Mouse (Mus musculus) hindbrain, embryonic 11.5 days (tissue): ENCODE data around the gene Eno2. TPM values are rescaled to one million over a fixed set of nuclear protein-coding genes. Genes with fewer than 3 reads are reported as not detected.
A peak's percentile ranks its signal among the peaks of the same experiment; 100 is the strongest.

Experiments
- ATAC-seq: fragments of 200-750 bp; cut with Nextera tagmentation; 2 replicates; pipeline ENCODE4 v1.8.0; 2017; ENCODE audit warnings: mild to moderate bottlenecking, moderate TSS enrichment, moderate library complexity; ENCODE audit not compliant: low FRiP score
- DNase-seq: peaks from one replicate; pipeline ENCODE4 v3.0.0-alpha.2; 2015; ENCODE audit warnings: low spot score
- H3K27ac ChIP-seq: fragments of 300-500 bp; sonication (generic); 2 replicates; pipeline ENCODE4 v1.5.1; 2014; ENCODE audit warnings: mild to moderate bottlenecking, low read depth, low read length
- H3K27me3 ChIP-seq: fragments of 300-500 bp; sonication (generic); 2 replicates; pipeline ENCODE4 v1.6.1; 2014; ENCODE audit warnings: mild to moderate bottlenecking, low read length, moderate library complexity, mixed read lengths; ENCODE audit not compliant: control insufficient read depth, insufficient read depth
- H3K36me3 ChIP-seq: fragments of 300-500 bp; sonication (generic); 2 replicates; pipeline ENCODE4 v1.6.1; 2014; ENCODE audit warnings: mild to moderate bottlenecking, low read length, moderate library complexity, mixed read lengths; ENCODE audit not compliant: control insufficient read depth, insufficient read depth
- H3K4me1 ChIP-seq: fragments of 300-500 bp; sonication (generic); replicated peaks from 2 replicates; pipeline ENCODE4 v1.6.1; 2014; ENCODE audit warnings: low read length, mixed read lengths; ENCODE audit not compliant: control insufficient read depth, insufficient read depth
- H3K4me2 ChIP-seq: fragments of 300-500 bp; sonication (generic); replicated peaks from 2 replicates; pipeline ENCODE4 v1.6.1; 2014; ENCODE audit warnings: mild to moderate bottlenecking, low read depth, low read length
- H3K4me3 ChIP-seq: fragments of 300-500 bp; sonication (generic); 2 replicates; pipeline ENCODE4 v1.5.1; 2014; ENCODE audit warnings: low read depth, low read length
- H3K9ac ChIP-seq: fragments of 300-500 bp; sonication (generic); 2 replicates; pipeline ENCODE4 v1.6.1; 2014; ENCODE audit warnings: low read depth, low read length
- H3K9me3 ChIP-seq: fragments of 300-500 bp; sonication (generic); 2 replicates; pipeline ENCODE4 v1.6.1; 2016; ENCODE audit warnings: low read length; ENCODE audit not compliant: control insufficient read depth
- WGBS: fragments of 180-500 bp; shearing (Covaris S2); extraction: QIAGEN DNeasy Blood & Tissue Kit; methylation state at CpG from one replicate; pipeline ENCODE4 v1.1.7; 2014; 5-methylcytosine and 5-hydroxymethylcytosine counted together
- polyA plus RNA-seq: library from polyadenylated mRNA; unstranded; fragments of >200 nt; fragmentation: Nextera tagmentation; extraction: Ambion mirVana; gene quantifications from 2 replicates; pipeline ENCODE4 v1.2.1, GENCODE M21; 2014

Gene Eno2
- polyA plus RNA-seq, 1 experiment from 2014 or later, result 5.9 TPM

DNA sequence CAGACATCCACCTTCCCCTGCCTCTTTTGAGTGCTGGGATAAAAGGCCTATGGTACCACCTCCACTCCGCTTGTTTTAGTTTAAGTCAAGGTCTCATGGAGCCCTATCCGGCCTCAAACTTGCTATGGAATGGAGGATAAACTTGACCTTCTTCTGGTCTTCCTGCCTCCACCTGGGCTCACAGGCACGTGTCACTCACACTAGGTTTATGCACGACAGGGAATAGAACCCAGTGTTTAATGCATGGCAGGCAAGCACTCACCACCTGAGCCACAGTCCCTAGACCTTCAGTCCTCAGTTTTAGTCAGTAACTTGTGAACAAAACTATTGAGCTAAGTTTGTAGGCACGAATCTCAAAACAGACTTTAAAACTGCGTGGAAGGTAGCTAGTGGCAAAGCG is 38.4 kb downstream of the Eno2 start:
- H3K9ac ChIP-seq, result no peak overlapping the region
- DNase-seq, result no peak
- no peaks in the 10 kb centered on the region for H3K27me3 ChIP-seq
- H3K4me1 ChIP-seq, result no peaks in the 10 kb centered on the region
- H3K27ac ChIP-seq, result no peak overlapping the region
- no peaks in the 10 kb centered on the region for H3K36me3 ChIP-seq
- H3K4me2 ChIP-seq, result no peak overlapping the region
- H3K9me3 ChIP-seq, result no peaks in the 10 kb centered on the region
- 88% methylated on average over 7 of the region's 7 CpGs for WGBS
- H3K4me3 ChIP-seq, result no peak overlapping the region
- no peak for ATAC-seq

DNA sequence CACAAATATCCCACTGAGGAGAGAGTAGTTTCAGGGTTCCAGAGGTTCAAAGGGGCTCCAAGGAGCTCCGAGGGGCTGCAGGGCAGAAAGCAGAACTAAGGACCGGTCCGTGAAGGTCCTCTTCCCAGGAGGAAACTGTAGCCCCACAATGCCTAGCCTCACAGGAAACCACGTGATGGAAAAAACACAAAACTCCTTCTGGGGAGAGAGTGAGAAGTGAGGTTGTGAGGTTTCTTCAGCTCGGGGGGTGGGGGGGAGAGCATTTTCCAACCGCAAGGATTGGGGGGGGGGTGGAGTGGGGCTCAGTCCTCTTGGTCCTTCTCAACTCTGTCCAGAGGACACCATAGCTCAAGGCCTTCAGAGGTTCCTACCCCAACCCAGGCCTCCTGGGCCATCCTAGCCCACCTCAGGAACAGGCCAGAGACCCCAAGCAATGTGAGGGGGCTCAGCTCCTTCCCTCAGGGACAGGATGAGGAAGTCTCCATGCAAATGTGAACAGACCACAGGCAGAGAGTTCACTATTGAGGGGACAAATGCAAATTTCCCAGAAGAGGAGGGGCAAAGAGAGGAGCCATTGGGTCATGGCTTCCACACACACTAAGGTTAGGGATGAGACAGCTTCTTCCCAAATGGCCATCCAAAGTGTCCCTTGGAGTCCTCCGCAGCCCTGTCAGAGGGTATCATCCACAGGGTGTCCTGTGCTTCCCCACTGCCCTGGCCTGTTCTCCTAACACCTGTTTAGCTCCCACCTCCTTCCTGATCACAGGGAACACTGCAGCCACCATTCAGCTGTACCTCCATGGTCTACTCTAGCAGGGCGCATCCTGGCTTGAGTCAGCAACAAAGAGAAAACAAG is 39.4 kb downstream of the Eno2 start:
- Histone ChIP-seq H3K27me3 (no peaks in the 10 kb centered on the region), H3K4me3 (no peak overlapping the region), H3K4me1 (no peaks in the 10 kb centered on the region), H3K36me3 (no peaks in the 10 kb centered on the region), H3K4me2 (no peak overlapping the region), H3K9me3 (no peaks in the 10 kb centered on the region), H3K27ac (no peak overlapping the region), H3K9ac (no peak overlapping the region)
- ATAC-seq (no peak), DNase-seq (no peak)
- WGBS, result 80% methylated on average over 7 of the region's 8 CpGs

DNA sequence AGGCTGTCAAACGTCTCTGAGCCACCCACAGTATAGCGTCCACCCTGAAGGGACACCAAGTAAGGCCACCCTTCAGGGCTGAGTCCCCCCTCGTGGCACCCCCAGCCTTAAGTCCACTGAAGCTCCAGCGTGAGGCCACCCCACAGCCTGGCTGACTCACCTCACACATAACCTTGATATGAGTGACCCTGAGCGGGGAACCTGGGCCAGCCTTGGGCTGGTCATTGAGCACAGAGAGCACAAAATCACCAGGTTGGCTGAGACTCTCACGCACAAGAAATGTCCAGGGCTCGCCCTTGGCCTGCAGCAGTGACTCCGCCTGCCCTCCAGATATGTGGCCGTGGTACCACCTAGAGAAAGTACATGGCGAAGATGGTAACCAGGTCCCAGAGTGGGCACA is 40.9 kb downstream of the Eno2 start:
- Histone ChIP-seq H3K4me2 (no peak overlapping the region), H3K4me1 (no peaks in the 10 kb centered on the region), H3K27me3 (no peaks in the 10 kb centered on the region), H3K36me3 (no peaks in the 10 kb centered on the region), H3K9me3 (no peaks in the 10 kb centered on the region), H3K4me3 (no peak overlapping the region), H3K9ac (no peak overlapping the region), H3K27ac (no peak overlapping the region)
- no peak for DNase-seq
- WGBS, result 90% methylated on average over 10 of the region's 10 CpGs
- ATAC-seq, result no peak

DNA sequence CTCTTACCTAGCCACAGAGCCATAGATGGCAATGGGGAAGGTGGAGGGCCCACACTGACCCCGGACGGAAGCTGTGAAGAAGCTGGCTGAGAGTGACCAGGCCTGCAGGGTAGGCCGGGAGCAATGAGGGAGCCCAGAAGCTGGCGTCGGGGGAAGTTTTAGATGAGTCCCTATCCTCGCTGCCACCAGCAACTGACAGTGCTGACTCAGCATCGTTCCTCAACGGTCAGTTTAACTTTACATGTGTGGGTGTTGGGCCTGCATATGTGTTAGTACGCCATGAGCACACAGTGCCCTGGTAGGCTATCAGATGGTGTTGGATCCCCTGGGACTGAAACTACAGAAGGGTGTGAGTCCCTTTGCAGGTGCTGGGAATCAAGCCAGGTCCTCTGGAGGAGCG is 45.0 kb downstream of the Eno2 start:
- DNase-seq, result no peak
- Histone ChIP-seq H3K36me3 (no peaks in the 10 kb centered on the region), H3K27ac (no peak overlapping the region), H3K4me3 (no peak overlapping the region), H3K27me3 (no peaks in the 10 kb centered on the region), H3K9ac (no peak overlapping the region), H3K4me2 (no peak overlapping the region), H3K9me3 (no peaks in the 10 kb centered on the region), H3K4me1 (no peaks in the 10 kb centered on the region)
- WGBS, result 87% methylated on average over 10 of the region's 10 CpGs
- ATAC-seq, result no peak

DNA sequence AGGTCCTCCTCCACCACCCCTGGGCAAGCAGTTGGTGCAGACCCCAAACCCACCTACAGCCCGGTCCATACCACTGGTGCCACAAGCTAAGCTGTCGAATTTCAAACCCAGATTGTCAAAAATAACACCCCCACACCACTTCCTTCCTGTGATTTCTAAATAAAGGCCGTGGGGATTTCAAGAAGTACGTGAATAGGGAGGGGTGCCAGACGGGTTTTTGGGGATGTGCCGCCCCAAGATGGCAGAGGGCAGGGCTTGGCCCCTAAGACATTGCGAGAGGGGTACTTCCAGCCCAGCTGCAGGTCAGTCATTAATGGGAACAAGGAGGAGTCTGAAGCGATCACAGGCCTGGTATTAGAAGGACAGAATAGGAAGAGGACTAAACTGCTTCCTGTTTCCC is 45.9 kb downstream of the Eno2 start:
- Histone ChIP-seq H3K4me1 (no peaks in the 10 kb centered on the region), H3K27ac (no peak overlapping the region), H3K4me2 (no peak overlapping the region), H3K9me3 (no peaks in the 10 kb centered on the region), H3K9ac (no peak overlapping the region), H3K36me3 (no peaks in the 10 kb centered on the region), H3K27me3 (no peaks in the 10 kb centered on the region), H3K4me3 (no peak overlapping the region)
- 90% methylated on average over 8 of the region's 8 CpGs for WGBS
- ATAC-seq (no peak), DNase-seq (no peak)

DNA sequence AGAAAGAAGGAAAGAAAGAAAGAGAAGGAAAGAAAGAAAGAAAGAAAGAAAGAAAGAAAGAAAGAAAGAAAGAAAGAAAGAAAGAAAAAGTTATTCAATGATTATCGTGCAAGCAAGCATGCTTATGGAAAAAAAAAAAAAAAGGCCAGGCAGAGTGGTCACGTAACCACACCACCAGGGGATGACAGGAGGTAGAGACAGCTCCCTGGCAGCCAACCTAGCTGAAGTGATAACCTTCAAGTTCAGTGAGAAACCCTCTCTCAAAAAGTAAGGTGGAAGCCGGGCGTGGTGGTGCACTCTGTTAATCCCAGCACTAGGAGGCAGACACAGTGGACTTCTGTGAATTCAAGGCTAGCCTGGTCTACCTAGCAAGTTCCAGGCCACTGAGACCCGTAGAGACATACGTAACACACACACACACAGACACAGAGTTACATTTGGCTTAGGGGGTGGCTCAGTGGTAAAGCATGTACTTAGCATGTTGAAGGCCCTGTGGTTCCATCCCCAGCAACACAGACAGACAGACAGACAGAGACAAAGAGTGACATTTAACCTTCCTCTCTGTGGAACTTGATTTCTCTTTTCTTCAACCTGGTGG is 46.5 kb downstream of the Eno2 start:
- Histone ChIP-seq H3K9me3 (no peaks in the 10 kb centered on the region), H3K27ac (no peak overlapping the region), H3K4me1 (no peaks in the 10 kb centered on the region), H3K36me3 (no peaks in the 10 kb centered on the region), H3K4me2 (no peak overlapping the region), H3K9ac (no peak overlapping the region), H3K27me3 (no peaks in the 10 kb centered on the region), H3K4me3 (no peak overlapping the region)
- 82% methylated on average over 6 of the region's 6 CpGs for WGBS
- DNase-seq (no peak), ATAC-seq (no peak)

DNA sequence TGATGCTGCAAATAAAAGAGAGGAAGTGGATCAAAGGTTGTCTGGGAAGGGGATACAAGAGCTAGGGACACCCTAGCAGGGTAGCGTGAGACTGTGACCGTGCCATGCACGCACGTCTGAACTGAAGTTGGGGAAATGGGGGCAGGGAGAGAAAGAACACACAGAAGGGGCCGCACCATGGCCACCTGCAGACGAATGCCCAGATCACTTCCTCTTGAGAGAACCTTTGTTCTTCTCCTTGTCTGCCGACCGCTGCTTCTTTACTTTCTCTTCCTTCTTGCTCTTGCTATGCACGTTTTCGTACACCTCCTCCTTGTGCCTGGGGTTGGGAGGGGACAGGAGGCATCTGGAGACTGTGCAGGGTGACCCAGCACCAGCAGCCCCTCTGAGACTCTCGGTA is 48.6 kb downstream of the Eno2 start:
- H3K36me3 ChIP-seq, result peaks cover 4% of the 10 kb centered on the region
- no peak for DNase-seq
- WGBS, result 71% methylated on average over 11 of the region's 11 CpGs
- H3K27ac ChIP-seq, result no peak overlapping the region
- no peak overlapping the region for H3K9ac ChIP-seq
- no peak overlapping the region for H3K4me2 ChIP-seq
- no peak for ATAC-seq
- no peak overlapping the region for H3K4me3 ChIP-seq
- H3K27me3 ChIP-seq, result no peaks in the 10 kb centered on the region
- H3K4me1 ChIP-seq, result no peaks in the 10 kb centered on the region
- H3K9me3 ChIP-seq, result no peaks in the 10 kb centered on the region

DNA sequence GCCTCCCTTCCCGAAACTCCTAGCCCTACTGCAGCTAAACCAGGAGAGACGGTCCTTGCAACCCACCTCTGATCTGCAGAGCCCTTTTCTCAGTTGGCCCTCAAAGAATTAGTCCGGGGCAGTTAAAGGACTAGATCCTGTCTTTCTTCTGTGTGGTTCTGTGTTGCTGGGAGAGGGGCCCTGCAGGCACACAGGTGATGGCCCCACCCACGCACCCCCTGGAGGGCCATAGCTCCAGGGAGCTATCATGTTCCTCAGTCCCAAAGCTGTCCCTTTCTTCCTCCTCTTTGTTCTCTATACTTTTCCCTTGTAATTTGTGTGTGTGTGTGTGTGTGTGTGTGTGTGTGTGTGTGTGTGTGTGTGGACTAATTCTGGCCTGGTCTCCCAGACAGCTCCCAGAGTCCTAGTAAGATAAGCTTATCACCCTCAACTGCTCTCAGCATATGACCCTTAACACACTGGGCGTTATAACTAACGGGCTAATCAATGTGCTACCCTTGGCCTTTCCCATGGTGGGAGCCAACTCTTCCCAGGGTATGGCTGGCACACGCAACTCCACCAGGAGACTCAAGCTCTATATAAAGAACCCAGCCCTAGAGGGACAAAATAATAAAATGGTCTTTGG is 50.0 kb downstream of the Eno2 start:
- DNase-seq (no peak), ATAC-seq (no peak)
- Histone ChIP-seq H3K4me2 (no peak overlapping the region), H3K9me3 (no peaks in the 10 kb centered on the region), H3K36me3 (peaks cover 13% of the 10 kb centered on the region), H3K9ac (no peak overlapping the region), H3K27me3 (no peaks in the 10 kb centered on the region), H3K4me1 (no peaks in the 10 kb centered on the region), H3K27ac (no peak overlapping the region), H3K4me3 (no peak overlapping the region)
- 67% methylated on average over 6 of the region's 7 CpGs for WGBS

DNA sequence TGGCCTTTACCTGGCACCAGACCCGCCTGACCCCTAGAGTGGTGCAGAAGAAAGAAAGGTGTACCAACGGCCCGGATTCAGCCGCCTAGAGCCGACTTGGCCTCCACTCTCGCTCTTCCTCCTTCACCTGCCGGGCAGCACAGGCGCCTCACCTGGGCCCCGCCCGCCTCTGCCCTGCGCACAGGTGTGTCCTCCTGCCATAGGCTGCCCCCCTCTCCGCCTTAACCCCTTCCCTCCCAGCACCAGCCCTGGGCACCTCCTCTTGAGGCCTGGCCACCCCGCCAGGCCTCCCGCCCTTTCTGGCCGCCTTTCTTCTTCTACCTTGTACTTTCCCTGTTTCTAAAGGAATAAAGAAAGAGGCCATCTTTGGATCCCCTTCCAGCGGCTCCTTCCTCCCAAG is 50.8 kb downstream of the Eno2 start:
- Histone ChIP-seq H3K9me3 (no peaks in the 10 kb centered on the region), H3K4me3 (no peak overlapping the region), H3K27me3 (no peaks in the 10 kb centered on the region), H3K4me2 (no peak overlapping the region), H3K36me3 (peaks cover 13% of the 10 kb centered on the region), H3K27ac (no peak overlapping the region), H3K4me1 (no peaks in the 10 kb centered on the region), H3K9ac (no peak overlapping the region)
- WGBS, result 49% methylated on average over 10 of the region's 16 CpGs
- ATAC-seq (0 out of 2 replicates have a peak, but pooled peaks have one; percentile 3), DNase-seq (no peak)
